Mouse (Mus musculus) liver, embryonic 18 days (tissue): ENCODE data around the gene Shmt2. TPM values are rescaled to one million over a fixed set of nuclear protein-coding genes. Genes with fewer than 3 reads are reported as not detected.

Experiments
- polyA plus RNA-seq: library from polyadenylated mRNA; depleted of rRNA; stranded (reverse); fragments of >200 nt; gene quantifications from 2 replicates; pipeline ENCODE4 v1.2.3, GENCODE M21; 2012; rRNA removed

Gene Shmt2
- polyA plus RNA-seq = 109 and 125 TPM in 2 replicates

GRCm38 (mm10) chr10:127522088-127522581, at the start of gene Shmt2:
Shmt2 (minus strand) TSS chr10:127522444.

DNA sequence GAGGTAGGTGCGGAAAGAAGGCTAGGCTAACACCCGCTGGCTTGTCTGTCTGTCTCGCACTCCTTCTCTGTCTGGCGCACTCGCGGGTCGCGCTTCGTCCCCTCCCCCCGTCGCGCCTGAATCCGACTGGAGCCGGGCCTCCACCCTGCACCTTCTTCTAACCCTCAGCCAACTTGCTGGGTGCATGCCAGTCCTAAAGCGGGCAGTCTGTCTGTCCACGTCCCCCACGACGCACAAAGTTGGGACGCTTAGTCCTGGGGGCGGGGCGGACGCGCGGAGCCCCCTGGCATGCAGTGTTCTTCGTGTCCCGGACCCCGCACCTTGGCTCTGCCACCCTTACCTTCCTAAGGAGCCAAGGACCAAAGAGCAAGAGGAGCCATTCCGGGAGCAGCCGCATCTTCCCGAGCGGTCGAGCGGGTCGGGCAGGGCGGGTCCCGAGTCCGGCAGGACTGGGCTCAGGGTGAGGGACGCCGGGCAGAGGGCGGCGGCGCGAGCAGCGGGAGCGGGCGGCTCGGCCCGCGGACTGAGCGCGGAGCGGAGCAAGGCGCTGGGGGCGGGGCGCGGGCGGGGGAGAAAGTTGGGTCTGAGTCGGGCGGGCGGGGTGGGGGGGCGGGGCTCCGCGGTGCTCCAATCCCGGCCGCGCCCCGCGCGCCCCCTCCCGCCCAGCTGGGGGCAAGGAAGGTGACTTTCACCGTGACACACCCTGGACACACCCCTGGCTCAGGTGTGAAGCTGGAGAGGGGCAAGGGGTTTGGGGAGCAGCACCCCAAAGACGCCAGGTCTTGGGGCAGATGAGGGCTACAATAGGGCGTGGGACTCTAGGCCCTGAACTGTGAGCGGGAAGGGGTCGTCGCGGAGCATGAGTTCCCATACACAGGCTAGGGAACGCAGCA, 12.0 kb upstream of the Shmt2 start, which contains the start of gene Nxph4:
Gene Nxph4, minus strand, starts transcription at position 524 of the 893 bp plus-strand sequence.

DNA sequence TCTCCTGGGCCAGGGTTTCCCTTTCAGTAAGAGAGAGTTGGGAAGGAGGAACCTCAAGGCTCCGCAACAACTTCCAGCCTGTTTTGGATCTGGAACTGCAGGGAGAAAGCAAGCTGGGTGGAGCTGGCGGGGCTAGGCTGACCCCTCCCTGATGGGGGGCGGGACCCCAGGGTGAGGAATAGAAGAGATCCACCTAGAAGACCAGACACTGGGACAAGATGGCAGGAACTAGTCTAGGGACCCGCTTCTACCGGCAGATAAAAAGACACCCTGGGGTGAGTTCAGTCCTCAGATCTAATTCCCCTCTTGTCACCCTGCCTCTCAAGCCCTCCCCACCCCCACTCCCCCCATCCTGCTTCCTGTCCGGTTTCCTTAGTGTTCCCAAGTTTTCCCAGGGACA, 7.5 kb downstream of the Shmt2 start, which contains the start of gene Ndufa4l2:
Gene Ndufa4l2, plus strand, starts transcription at position 204 of the 400 bp plus-strand sequence.

GRCm38 (mm10) chr10:127500894-127501893, 21.1 kb downstream of the Shmt2 start, which contains the start of gene Stac3:
Stac3 (plus strand) TSS chr10:127501686.

Other genes with a start within 250 kb of the Shmt2 start
- 6.1 and 8.2 TPM in 2 replicates for gene Mbd6, start 233.4 kb downstream of the Shmt2 start, polyA plus RNA-seq
- 45.8 and 49.7 TPM in 2 replicates for gene Mars, start 210.7 kb downstream of the Shmt2 start, polyA plus RNA-seq
- gene Arhgap9, start 200.5 kb downstream of the Shmt2 start, polyA plus RNA-seq = 11.3 and 12.3 TPM in 2 replicates
- gene Gli1, start 180.5 kb downstream of the Shmt2 start, polyA plus RNA-seq = 0.48 and 0.55 TPM in 2 replicates
- gene Inhbe, start 168.0 kb downstream of the Shmt2 start, polyA plus RNA-seq = 15.8 and 17.1 TPM in 2 replicates
- gene Inhbc, start 152.0 kb downstream of the Shmt2 start, polyA plus RNA-seq = 5.6 and 6.3 TPM in 2 replicates
- 10.7 and 13.9 TPM in 2 replicates for gene R3hdm2, start 142.1 kb downstream of the Shmt2 start, polyA plus RNA-seq
- gene Stac3, start 20.8 kb downstream of the Shmt2 start, polyA plus RNA-seq = 0.37 and 0.73 TPM in 2 replicates
- gene Ndufa4l2, start 7.5 kb downstream of the Shmt2 start, polyA plus RNA-seq = 58.2 and 83.8 TPM in 2 replicates
- gene Nxph4, start 12.1 kb upstream of the Shmt2 start, polyA plus RNA-seq = 0.03 and 0.07 TPM in 2 replicates
- gene Lrp1, start 98.7 kb upstream of the Shmt2 start, polyA plus RNA-seq = 38.9 and 48.4 TPM in 2 replicates
- gene Stat6, start 120.5 kb upstream of the Shmt2 start, polyA plus RNA-seq = 18.8 and 20.1 TPM in 2 replicates
- 4.6 and 6.2 TPM in 2 replicates for gene Nemp1, start 144.5 kb upstream of the Shmt2 start, polyA plus RNA-seq
- gene Nab2, start 146.1 kb upstream of the Shmt2 start, polyA plus RNA-seq = 7.7 and 8.1 TPM in 2 replicates
- 0.17 and 0.19 TPM in 2 replicates for gene Myo1a, start 182.7 kb upstream of the Shmt2 start, polyA plus RNA-seq
- gene Tac2, start 202.0 kb upstream of the Shmt2 start, polyA plus RNA-seq = 6.1 and 6.2 TPM in 2 replicates
- 2.8 and 3.2 TPM in 2 replicates for gene Zbtb39, start 217.1 kb upstream of the Shmt2 start, polyA plus RNA-seq
- 16.2 and 17.6 TPM in 2 replicates for gene Gpr182, start 229.3 kb upstream of the Shmt2 start, polyA plus RNA-seq
- gene Rdh1, start 237.3 kb upstream of the Shmt2 start, polyA plus RNA-seq = 0.14 and 0.21 TPM in 2 replicates
- gene Rdh16f1, start 237.3 kb upstream of the Shmt2 start, polyA plus RNA-seq = 0.08 and 0.13 TPM in 2 replicates